Mouse (Mus musculus): ENCODE measurements around the gene Il15.

- TF ChIP-seq CTCF (IDR thresholded peaks at IDR 0.05; ENCODE audit: borderline replicate concordance, control insufficient read depth, extremely low read depth, insufficient read depth, low read length, poor library complexity) (no peak), POLR2A (IDR thresholded peaks at IDR 0.05; ENCODE audit: control insufficient read depth, extremely low read depth, insufficient read depth, low read length, poor library complexity) (no peak)
Measured at GRCm38 (mm10) chr8:82384458-82385234, 18.4 kb downstream of the Il15 start.
